Mouse (Mus musculus) intestine, embryonic 15.5 days (tissue): ENCODE results near the gene Rras. TPM values are rescaled to one million over a fixed set of nuclear protein-coding genes. Genes with fewer than 3 reads are reported as not detected.

Experiments
- ATAC-seq: fragments of 200-750 bp; cut with Nextera tagmentation; 2 replicates; pipeline ENCODE4 v1.8.0; 2017; ENCODE audit warnings: moderate TSS enrichment, moderate library complexity
- H3K27ac ChIP-seq: fragments of 300-500 bp; sonication (generic); 2 replicates; pipeline ENCODE4 v1.5.1; 2015; ENCODE audit warnings: mild to moderate bottlenecking, inconsistent platforms
- H3K27me3 ChIP-seq: fragments of 300-500 bp; sonication (generic); replicated peaks from 2 replicates; pipeline ENCODE4 v1.6.1; 2015; ENCODE audit warnings: inconsistent platforms
- H3K36me3 ChIP-seq: fragments of 300-500 bp; sonication (generic); 2 replicates; pipeline ENCODE4 v1.6.1; 2015; ENCODE audit warnings: inconsistent platforms
- H3K4me1 ChIP-seq: fragments of 300-500 bp; sonication (generic); replicated peaks from 2 replicates; pipeline ENCODE4 v1.6.1; 2015; ENCODE audit warnings: inconsistent platforms
- H3K4me2 ChIP-seq: fragments of 300-500 bp; sonication (generic); replicated peaks from 2 replicates; pipeline ENCODE4 v1.6.1; 2015; ENCODE audit warnings: mild to moderate bottlenecking, inconsistent platforms
- H3K4me3 ChIP-seq: fragments of 300-500 bp; sonication (generic); replicated peaks from 2 replicates; pipeline ENCODE4 v1.5.1; 2015; ENCODE audit warnings: inconsistent platforms
- H3K9ac ChIP-seq: fragments of 300-500 bp; sonication (generic); 2 replicates; pipeline ENCODE4 v1.6.1; 2015; ENCODE audit warnings: inconsistent platforms
- H3K9me3 ChIP-seq: fragments of 300-500 bp; sonication (generic); 2 replicates; pipeline ENCODE4 v1.6.1; 2016; ENCODE audit warnings: inconsistent platforms
- WGBS: fragments of 180-500 bp; shearing (Covaris S2); methylation state at CpG from one replicate; pipeline ENCODE4 v1.1.7; 2015; 5-methylcytosine and 5-hydroxymethylcytosine counted together
- polyA plus RNA-seq: library from polyadenylated mRNA; unstranded; fragments of >200 nt; fragmentation: Nextera tagmentation; extraction: Ambion mirVana; gene quantifications from 2 replicates; pipeline ENCODE4 v1.2.1, GENCODE M21; 2015

Gene Rras
- polyA plus RNA-seq, 1 experiment from 2014 or later: 57.6 TPM

GRCm38 (mm10) chr7:45036702-45037101, 18.9 kb downstream of the Rras start:
- Histone ChIP-seq H3K9me3 (no peaks in the 10 kb centered on the region), H3K9ac (no peak overlapping the region), H3K4me3 (no peak overlapping the region), H3K4me1 (no peaks in the 10 kb centered on the region), H3K36me3 (peaks cover 67% of the 10 kb centered on the region), H3K27ac (no peak overlapping the region), H3K27me3 (no peaks in the 10 kb centered on the region), H3K4me2 (no peak overlapping the region)
- ATAC-seq: no peak
- 80% methylated on average over 11 of the region's 11 CpGs for WGBS

GRCm38 (mm10) chr7:45037720-45038361, 20.1 kb downstream of the Rras start:
- no peaks in the 10 kb centered on the region for H3K9me3 ChIP-seq
- no peaks in the 10 kb centered on the region for H3K4me1 ChIP-seq
- H3K4me3 ChIP-seq: no peak overlapping the region
- H3K36me3 ChIP-seq: peaks cover 72% of the 10 kb centered on the region
- H3K9ac ChIP-seq: no peak overlapping the region
- no peak overlapping the region for H3K4me2 ChIP-seq
- H3K27me3 ChIP-seq: no peaks in the 10 kb centered on the region
- no peak overlapping the region for H3K27ac ChIP-seq
- WGBS: 66% methylated on average over 7 of the region's 7 CpGs
- peak; percentile 55; the same call in 1 of the 2 replicates for ATAC-seq

DNA sequence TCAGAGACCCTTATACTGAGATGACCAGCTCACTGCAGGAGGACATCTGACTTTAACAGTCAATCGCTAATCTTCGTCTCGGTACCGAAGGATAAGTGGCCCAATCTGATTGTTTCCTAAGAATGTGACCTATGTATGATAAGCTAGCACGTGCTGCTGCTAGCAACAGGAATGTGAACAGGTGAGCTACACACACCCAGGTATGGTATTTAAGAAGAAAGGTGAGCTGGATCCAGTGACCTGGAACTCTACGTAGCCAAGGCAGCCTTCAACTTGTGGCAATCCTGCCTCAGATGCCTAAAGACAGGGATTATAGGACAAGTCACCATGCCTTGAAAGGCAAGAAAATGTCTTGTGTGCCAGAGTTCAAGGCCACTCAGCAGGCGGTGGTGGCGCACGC, 20.6 kb downstream of the Rras start:
- Histone ChIP-seq H3K36me3 (peaks cover 73% of the 10 kb centered on the region), H3K4me3 (no peak overlapping the region), H3K9ac (no peak overlapping the region), H3K4me2 (no peak overlapping the region), H3K9me3 (no peaks in the 10 kb centered on the region), H3K27me3 (no peaks in the 10 kb centered on the region), H3K27ac (no peak overlapping the region), H3K4me1 (no peaks in the 10 kb centered on the region)
- 89% methylated on average over 9 of the region's 9 CpGs for WGBS
- no peak for ATAC-seq

- Histone ChIP-seq H3K36me3 (peaks cover 70% of the 10 kb centered on the region), H3K4me2 (no peak overlapping the region), H3K27me3 (no peaks in the 10 kb centered on the region), H3K9ac (no peak overlapping the region), H3K4me1 (no peaks in the 10 kb centered on the region), H3K27ac (no peak overlapping the region), H3K9me3 (no peaks in the 10 kb centered on the region), H3K4me3 (no peak overlapping the region)
- 92% methylated on average over 9 of the region's 9 CpGs for WGBS
- no peak for ATAC-seq
Observed at GRCm38 (mm10) chr7:45040851-45041250, 23.1 kb downstream of the Rras start.

- Histone ChIP-seq H3K27ac (no peak overlapping the region), H3K36me3 (peaks cover 85% of the 10 kb centered on the region), H3K4me2 (no peak overlapping the region), H3K4me3 (no peak overlapping the region), H3K9me3 (no peaks in the 10 kb centered on the region), H3K4me1 (no peaks in the 10 kb centered on the region), H3K9ac (no peak overlapping the region), H3K27me3 (no peaks in the 10 kb centered on the region)
- no peak for ATAC-seq
- WGBS: 94% methylated on average over 14 of the region's 14 CpGs
Observed at GRCm38 (mm10) chr7:45043307-45043706, 25.5 kb downstream of the Rras start.

DNA sequence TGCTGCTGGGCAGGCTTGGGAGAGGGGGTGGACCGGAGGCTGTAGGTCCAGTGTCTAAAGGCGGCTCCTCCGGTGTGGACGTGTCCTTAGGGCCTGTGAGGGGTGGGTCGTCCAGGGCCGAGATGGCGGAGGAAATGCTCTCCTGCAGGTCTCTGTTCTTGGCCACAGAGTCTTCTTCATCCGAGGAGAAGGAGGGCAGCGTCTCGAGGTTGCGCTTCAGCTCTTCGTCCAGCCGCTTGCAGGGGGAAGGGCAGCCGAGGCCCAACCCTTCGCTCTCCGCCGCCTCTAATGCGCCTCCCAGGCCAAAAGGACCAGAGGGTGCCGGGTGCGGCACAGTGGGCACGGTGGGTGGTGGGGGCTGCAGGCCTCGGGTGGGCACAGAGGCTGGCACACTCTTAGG, 28.0 kb downstream of the Rras start:
- H3K9ac ChIP-seq: no peak overlapping the region
- no peak for ATAC-seq
- no peak overlapping the region for H3K4me3 ChIP-seq
- no peaks in the 10 kb centered on the region for H3K27me3 ChIP-seq
- H3K27ac ChIP-seq: no peak overlapping the region
- peaks cover 86% of the 10 kb centered on the region for H3K36me3 ChIP-seq
- peaks cover 3% of the 10 kb centered on the region; the same call in 1 of the 2 replicates for H3K4me1 ChIP-seq
- 92% methylated on average over 22 of the region's 22 CpGs for WGBS
- no peaks in the 10 kb centered on the region for H3K9me3 ChIP-seq
- no peak overlapping the region for H3K4me2 ChIP-seq

- no peak overlapping the region for H3K9ac ChIP-seq
- no peaks in the 10 kb centered on the region for H3K9me3 ChIP-seq
- no peak overlapping the region for H3K4me2 ChIP-seq
- H3K27ac ChIP-seq: no peak overlapping the region
- WGBS: 93% methylated on average over 26 of the region's 26 CpGs
- no peak overlapping the region for H3K4me3 ChIP-seq
- peaks cover 76% of the 10 kb centered on the region for H3K36me3 ChIP-seq
- H3K4me1 ChIP-seq: peaks cover 13% of the 10 kb centered on the region
- ATAC-seq: no peak
- no peaks in the 10 kb centered on the region for H3K27me3 ChIP-seq
Observed at GRCm38 (mm10) chr7:45046853-45047350, 29.1 kb downstream of the Rras start.

GRCm38 (mm10) chr7:45047491-45047890, 29.7 kb downstream of the Rras start:
- H3K4me1 ChIP-seq: peaks cover 15% of the 10 kb centered on the region
- no peak overlapping the region for H3K27ac ChIP-seq
- no peaks in the 10 kb centered on the region for H3K27me3 ChIP-seq
- H3K9ac ChIP-seq: no peak overlapping the region
- no peak overlapping the region for H3K4me2 ChIP-seq
- no peak for ATAC-seq
- no peaks in the 10 kb centered on the region for H3K9me3 ChIP-seq
- no peak overlapping the region for H3K4me3 ChIP-seq
- WGBS: 95% methylated on average over 14 of the region's 14 CpGs
- H3K36me3 ChIP-seq: peaks cover 70% of the 10 kb centered on the region

- Histone ChIP-seq H3K9me3 (no peaks in the 10 kb centered on the region), H3K27ac (no peak overlapping the region), H3K4me1 (peaks cover 15% of the 10 kb centered on the region), H3K4me2 (no peak overlapping the region), H3K4me3 (no peak overlapping the region), H3K9ac (no peak overlapping the region), H3K36me3 (peaks cover 63% of the 10 kb centered on the region), H3K27me3 (no peaks in the 10 kb centered on the region)
- ATAC-seq: no peak
- 92% methylated on average over 38 of the region's 38 CpGs for WGBS
Observed at GRCm38 (mm10) chr7:45048001-45048890, 30.5 kb downstream of the Rras start.

GRCm38 (mm10) chr7:45048923-45049657, 31.3 kb downstream of the Rras start:
- Histone ChIP-seq H3K36me3 (peaks cover 56% of the 10 kb centered on the region), H3K4me2 (no peak overlapping the region)

GRCm38 (mm10) chr7:45050945-45051600, 33.3 kb downstream of the Rras start:
- Histone ChIP-seq H3K4me3 (peak overlapping the region; percentile 78), H3K36me3 (peaks cover 41% of the 10 kb centered on the region), H3K27me3 (no peaks in the 10 kb centered on the region), H3K4me2 (peak overlapping the region; percentile 95), H3K9ac (peak overlapping the region; percentile 90), H3K4me1 (peaks cover 19% of the 10 kb centered on the region), H3K9me3 (no peaks in the 10 kb centered on the region), H3K27ac (peak overlapping the region; percentile 100)
- 6% methylated on average over 16 of the region's 16 CpGs for WGBS
- ATAC-seq: peak; percentile 15; the same call in 1 of the 2 replicates

More at GRCm38 (mm10) chr7:45048923-45049657, 31.3 kb downstream of the Rras start:
- Histone ChIP-seq H3K9me3 (no peaks in the 10 kb centered on the region), H3K4me3 (no peak overlapping the region), H3K27me3 (no peaks in the 10 kb centered on the region), H3K4me1 (peaks cover 15% of the 10 kb centered on the region), H3K27ac (no peak overlapping the region), H3K9ac (no peak overlapping the region)
- 91% methylated on average over 23 of the region's 23 CpGs for WGBS
- ATAC-seq: no peak
